Mouse (Mus musculus) thymus, adult 2 months (tissue): ENCODE measurements around the gene Fam216a. TPM values are rescaled to one million over a fixed set of nuclear protein-coding genes. Genes with fewer than 3 reads are reported as not detected.

Source experiments
- DNase-seq: peaks from one replicate; pipeline ENCODE4 v3.0.0; 2021
- H3K27ac ChIP-seq: fragments of 200-500 bp; 2 replicates; pipeline ENCODE4 v1.5.1; 2012; ENCODE audit warnings: low read length, control low read depth; ENCODE audit not compliant: control insufficient read depth, insufficient read depth
- H3K27me3 ChIP-seq: fragments of 200-500 bp; 2 replicates; pipeline ENCODE4 v1.6.1; 2012; ENCODE audit warnings: mild to moderate bottlenecking, low read length, moderate library complexity, mixed read lengths; ENCODE audit not compliant: control insufficient read depth, insufficient read depth
- H3K36me3 ChIP-seq: fragments of 200-500 bp; 2 replicates; pipeline ENCODE4 v1.6.1; 2012; ENCODE audit warnings: mild to moderate bottlenecking, low read length, moderate library complexity; ENCODE audit not compliant: control insufficient read depth, insufficient read depth
- H3K4me1 ChIP-seq: fragments of 200-500 bp; replicated peaks from 2 replicates; pipeline ENCODE4 v1.6.1; 2012; ENCODE audit warnings: low read length; ENCODE audit not compliant: control insufficient read depth, insufficient read depth
- H3K4me3 ChIP-seq: fragments of 200-500 bp; 2 replicates; pipeline ENCODE4 v1.5.1; 2012; ENCODE audit warnings: mild to moderate bottlenecking, low read length, control low read depth, moderate library complexity; ENCODE audit not compliant: control insufficient read depth, insufficient read depth
- CTCF ChIP-seq: fragments of 200-500 bp; IDR thresholded peaks from 2 replicates; pipeline ENCODE4 v1.5.1; 2012; ENCODE audit warnings: mild to moderate bottlenecking, control low read depth, low read length, moderate library complexity, borderline replicate concordance; ENCODE audit not compliant: control insufficient read depth, poor library complexity, insufficient read depth; ENCODE audit errors: extremely low read depth
- POLR2A ChIP-seq: fragments of 200-500 bp; IDR thresholded peaks from 2 replicates; pipeline ENCODE4 v1.6.1; 2012; ENCODE audit warnings: mild to moderate bottlenecking, low read length, control low read depth, moderate library complexity; ENCODE audit not compliant: control insufficient read depth, poor library complexity, insufficient read depth; ENCODE audit errors: extremely low read depth
- WGBS: fragments of 180-500 bp; shearing (Covaris S2); methylation state at CpG from one replicate; pipeline ENCODE4 v1.1.7; 2018; 5-methylcytosine and 5-hydroxymethylcytosine counted together
- polyA plus RNA-seq: library from polyadenylated mRNA; depleted of rRNA; stranded (reverse); fragments of >200 nt; gene quantifications from 2 replicates; pipeline ENCODE4 v1.2.3, GENCODE M21; 2012

Fam216a gene
- polyA plus RNA-seq, 1 experiment = 54.4 TPM

GRCm38 (mm10) chr5:122372878-122373277 lies 714 bp upstream of the Fam216a start:
- H3K4me1 ChIP-seq = peaks cover 2% of the 10 kb centered on the region; the same call in 1 of the 2 replicates
- TF ChIP-seq POLR2A = no peak
- no peak for TF ChIP-seq CTCF
- DNase-seq = no peak
- peaks cover 11% of the 10 kb centered on the region for H3K36me3 ChIP-seq
- H3K27me3 ChIP-seq = no peaks in the 10 kb centered on the region
- 4% methylated on average over 5 of the region's 5 CpGs for WGBS
- peak overlapping the region; percentile 63 for H3K27ac ChIP-seq
- peak overlapping the region; percentile 66 for H3K4me3 ChIP-seq

- WGBS = 3% methylated on average over 28 of the region's 46 CpGs
- no peak for DNase-seq
- Histone ChIP-seq H3K27ac (peak within 1 kb of the TSS; percentile 85), H3K4me3 (peak within 1 kb of the TSS; percentile 91), H3K27me3 (no peaks in the 10 kb centered on the region), H3K36me3 (peaks cover 23% of the 10 kb centered on the region), H3K4me1 (peaks cover 2% of the 10 kb centered on the region; the same call in 1 of the 2 replicates)
- TF ChIP-seq CTCF (no peak), POLR2A (no peak)
These were observed 473 bp downstream of the Fam216a start, which contains the start of gene Gpn3 for GRCm38 (mm10) chr5:122371591-122372191. Gene Gpn3, plus strand, starts transcription at chr5:122371876.

GRCm38 (mm10) chr5:122354492-122355067 lies 17.6 kb downstream of the Fam216a start:
- H3K36me3 ChIP-seq = no peaks in the 10 kb centered on the region; the same call in 1 of the 2 replicates
- DNase-seq = no peak
- under 1% methylated on average over 57 of the region's 57 CpGs for WGBS
- H3K4me3 ChIP-seq = peak overlapping the region; percentile 78
- no peak overlapping the region for H3K27ac ChIP-seq
- no peak for TF ChIP-seq POLR2A
- no peaks in the 10 kb centered on the region for H3K27me3 ChIP-seq
- peaks cover 6% of the 10 kb centered on the region for H3K4me1 ChIP-seq

- peak; percentile 63; the same call in 1 of the 2 replicates for TF ChIP-seq CTCF
- peak; percentile 81 for TF ChIP-seq POLR2A
- WGBS = under 1% methylated on average over 51 of the region's 51 CpGs
These were observed 18.2 kb downstream of the Fam216a start, which contains the start of the genes Rad9b and Vps29 for GRCm38 (mm10) chr5:122353807-122354491. Gene Rad9b, minus strand, starts transcription at chr5:122354233. Gene Vps29, plus strand, starts transcription at chr5:122354369.

GRCm38 (mm10) chr5:122345777-122346176 lies 26.4 kb downstream of the Fam216a start:
- DNase-seq = no peak
- H3K36me3 ChIP-seq = no peaks in the 10 kb centered on the region
- H3K27me3 ChIP-seq = no peaks in the 10 kb centered on the region
- TF ChIP-seq CTCF (no peak), POLR2A (no peak)
- 97% methylated on average over 4 of the region's 4 CpGs for WGBS
- no peak overlapping the region for H3K4me3 ChIP-seq
- no peak overlapping the region for H3K27ac ChIP-seq
- H3K4me1 ChIP-seq = no peaks in the 10 kb centered on the region

More at GRCm38 (mm10) chr5:122353807-122354491, 18.2 kb downstream of the Fam216a start, which contains the start of the genes Rad9b and Vps29:
- peaks cover 6% of the 10 kb centered on the region for H3K4me1 ChIP-seq
- no peaks in the 10 kb centered on the region for H3K36me3 ChIP-seq
- peak; percentile 98 for DNase-seq
- H3K4me3 ChIP-seq = peak within 1 kb of the TSS; percentile 78
- H3K27ac ChIP-seq = no peak within 1 kb of the TSS
- no peaks in the 10 kb centered on the region for H3K27me3 ChIP-seq

- TF ChIP-seq CTCF = peak; percentile 44; the same call in 1 of the 2 replicates
- no peak for TF ChIP-seq POLR2A
- no peaks in the 10 kb centered on the region for H3K27me3 ChIP-seq
- 5% methylated on average over 5 of the region's 5 CpGs for WGBS
- H3K27ac ChIP-seq = no peak overlapping the region
- H3K4me3 ChIP-seq = no peak overlapping the region
- H3K4me1 ChIP-seq = no peaks in the 10 kb centered on the region
- H3K36me3 ChIP-seq = no peaks in the 10 kb centered on the region
- DNase-seq = peak; percentile 87
These were observed 27.9 kb downstream of the Fam216a start for GRCm38 (mm10) chr5:122344260-122344659.
